Mouse (Mus musculus) neural tube, embryonic 14.5 days (tissue): ENCODE measurements around the gene Pbp2. TPM values are rescaled to one million over a fixed set of nuclear protein-coding genes. Genes with fewer than 3 reads are reported as not detected.

Source experiments
- ATAC-seq: fragments of 200-750 bp; cut with Nextera tagmentation; 2 replicates; pipeline ENCODE4 v1.8.0; 2017; ENCODE audit warnings: low read depth, mild to moderate bottlenecking, moderate TSS enrichment, moderate library complexity
- H3K27ac ChIP-seq: fragments of 300-500 bp; sonication (generic); 2 replicates; pipeline ENCODE4 v1.5.1; 2014; ENCODE audit warnings: low read depth, mild to moderate bottlenecking, control low read depth, low read length, moderate library complexity, mixed read lengths
- H3K27me3 ChIP-seq: fragments of 300-500 bp; sonication (generic); 2 replicates; pipeline ENCODE4 v1.6.1; 2014; ENCODE audit warnings: low read length; ENCODE audit not compliant: control insufficient read depth, insufficient read depth
- H3K36me3 ChIP-seq: fragments of 300-500 bp; sonication (generic); 2 replicates; pipeline ENCODE4 v1.6.1; 2014; ENCODE audit warnings: low read length, mixed read lengths; ENCODE audit not compliant: control insufficient read depth, insufficient read depth
- H3K4me1 ChIP-seq: fragments of 300-500 bp; sonication (generic); 2 replicates; pipeline ENCODE4 v1.6.1; 2014; ENCODE audit warnings: low read length; ENCODE audit not compliant: control insufficient read depth, insufficient read depth
- H3K4me2 ChIP-seq: fragments of 300-500 bp; sonication (generic); 2 replicates; pipeline ENCODE4 v1.6.1; 2014; ENCODE audit warnings: mild to moderate bottlenecking, low read depth, low read length, control low read depth
- H3K4me3 ChIP-seq: fragments of 300-500 bp; sonication (generic); 2 replicates; pipeline ENCODE4 v1.5.1; 2014; ENCODE audit warnings: low read depth, low read length, control low read depth, mixed read lengths
- H3K9ac ChIP-seq: fragments of 300-500 bp; sonication (generic); replicated peaks from 2 replicates; pipeline ENCODE4 v1.6.1; 2014; ENCODE audit warnings: low read depth, mild to moderate bottlenecking, control low read depth, low read length, mixed read lengths
- H3K9me3 ChIP-seq: fragments of 300-500 bp; sonication (generic); 2 replicates; pipeline ENCODE4 v1.6.1; 2016; ENCODE audit warnings: low read length; ENCODE audit not compliant: control insufficient read depth
- WGBS: fragments of 180-500 bp; shearing (Covaris S2); extraction: QIAGEN DNeasy Blood & Tissue Kit; methylation state at CpG from one replicate; pipeline ENCODE4 v1.1.7; 2014; 5-methylcytosine and 5-hydroxymethylcytosine counted together
- polyA plus RNA-seq: library from polyadenylated mRNA; unstranded; fragments of >200 nt; fragmentation: Nextera tagmentation; extraction: Ambion mirVana; gene quantifications from 2 replicates; pipeline ENCODE4 v1.2.1, GENCODE M21; 2014

The Pbp2 gene
- polyA plus RNA-seq, 1 experiment from 2014 or later, result 0.58 TPM

DNA sequence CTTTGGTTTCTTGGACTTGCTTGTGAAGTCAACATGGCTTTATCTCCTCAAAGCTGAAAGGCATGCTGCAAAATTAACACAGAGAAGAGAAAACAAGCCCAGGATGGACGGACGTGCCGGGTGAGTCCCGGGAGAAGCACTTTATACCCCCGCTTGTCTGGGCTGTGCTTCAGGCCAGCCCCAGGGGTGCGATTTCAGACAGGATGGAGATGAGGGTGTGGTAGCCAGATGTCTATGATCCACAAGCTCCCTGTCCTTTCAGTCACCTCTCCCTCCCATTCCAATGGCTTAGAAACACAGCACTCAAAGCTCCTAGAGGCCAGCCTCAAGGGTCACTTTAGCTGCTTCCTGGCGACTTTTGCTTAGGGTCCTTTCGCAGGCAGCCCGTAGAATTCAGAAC, 3.8 kb upstream of the Pbp2 start:
- Histone ChIP-seq H3K27ac (no peak overlapping the region), H3K4me2 (no peak overlapping the region), H3K9me3 (no peaks in the 10 kb centered on the region), H3K27me3 (no peaks in the 10 kb centered on the region), H3K4me3 (no peak overlapping the region), H3K36me3 (no peaks in the 10 kb centered on the region), H3K4me1 (no peaks in the 10 kb centered on the region), H3K9ac (no peak overlapping the region)
- WGBS, result 66% methylated on average over 9 of the region's 9 CpGs
- ATAC-seq, result no peak

DNA sequence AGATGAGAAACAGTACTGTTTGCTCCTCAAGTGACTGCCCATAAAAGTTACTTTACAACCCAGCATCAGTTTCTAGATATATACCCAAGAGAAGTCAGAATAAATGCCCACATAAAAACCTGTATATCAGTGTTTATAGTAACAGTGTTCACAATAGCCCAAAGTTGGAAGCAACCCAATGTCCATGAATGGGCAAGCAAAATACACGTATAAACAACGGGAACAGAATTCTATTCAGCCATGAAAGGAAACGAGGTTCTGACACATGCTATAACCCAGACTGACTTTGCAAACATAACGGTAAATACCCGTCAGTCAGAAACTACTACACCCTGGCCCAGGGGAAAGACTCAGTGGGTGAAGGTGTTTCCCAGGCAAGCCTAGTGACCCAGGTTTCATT, 1.8 kb upstream of the Pbp2 start:
- H3K4me2 ChIP-seq, result no peak overlapping the region
- no peaks in the 10 kb centered on the region for H3K4me1 ChIP-seq
- H3K4me3 ChIP-seq, result no peak overlapping the region
- no peak overlapping the region for H3K27ac ChIP-seq
- H3K9ac ChIP-seq, result no peak overlapping the region
- no peak for ATAC-seq
- H3K9me3 ChIP-seq, result no peaks in the 10 kb centered on the region
- WGBS, result 80% methylated on average over 5 of the region's 5 CpGs
- H3K36me3 ChIP-seq, result no peaks in the 10 kb centered on the region
- no peaks in the 10 kb centered on the region for H3K27me3 ChIP-seq

DNA sequence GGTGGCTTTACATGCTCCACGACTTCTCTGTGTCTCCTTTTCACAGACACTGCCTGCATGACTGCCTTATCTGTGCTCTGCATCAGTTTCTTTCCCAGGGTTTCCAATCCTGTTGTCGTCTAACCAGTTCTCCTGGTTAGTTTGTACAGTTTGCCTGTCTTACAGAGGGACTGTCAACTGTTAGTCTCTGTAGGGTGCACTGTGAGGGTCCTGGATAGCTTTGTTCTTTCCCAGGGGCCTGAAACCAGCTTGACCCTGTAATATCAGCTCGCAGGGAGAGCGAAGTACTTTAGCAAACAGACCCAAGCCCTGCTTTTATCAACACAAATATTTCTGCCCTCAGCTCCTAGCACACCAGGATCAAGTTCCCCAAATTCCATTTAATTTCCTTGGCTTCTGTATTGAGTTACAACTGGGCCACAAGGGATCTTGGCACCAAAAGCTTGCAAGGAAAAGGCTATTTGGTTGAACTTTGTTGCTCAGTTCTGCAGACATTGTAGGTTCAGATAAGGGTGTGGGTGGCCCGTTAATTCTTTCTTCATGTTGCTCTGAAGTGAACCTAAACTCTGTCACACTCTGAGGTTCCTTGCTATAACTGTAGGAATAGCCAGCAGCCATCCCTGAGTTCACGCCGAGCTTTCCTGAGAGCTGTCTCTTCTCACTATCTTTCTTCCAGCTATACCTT, 5.5 kb downstream of the Pbp2 start:
- 77% methylated on average over 7 of the region's 7 CpGs for WGBS

DNA sequence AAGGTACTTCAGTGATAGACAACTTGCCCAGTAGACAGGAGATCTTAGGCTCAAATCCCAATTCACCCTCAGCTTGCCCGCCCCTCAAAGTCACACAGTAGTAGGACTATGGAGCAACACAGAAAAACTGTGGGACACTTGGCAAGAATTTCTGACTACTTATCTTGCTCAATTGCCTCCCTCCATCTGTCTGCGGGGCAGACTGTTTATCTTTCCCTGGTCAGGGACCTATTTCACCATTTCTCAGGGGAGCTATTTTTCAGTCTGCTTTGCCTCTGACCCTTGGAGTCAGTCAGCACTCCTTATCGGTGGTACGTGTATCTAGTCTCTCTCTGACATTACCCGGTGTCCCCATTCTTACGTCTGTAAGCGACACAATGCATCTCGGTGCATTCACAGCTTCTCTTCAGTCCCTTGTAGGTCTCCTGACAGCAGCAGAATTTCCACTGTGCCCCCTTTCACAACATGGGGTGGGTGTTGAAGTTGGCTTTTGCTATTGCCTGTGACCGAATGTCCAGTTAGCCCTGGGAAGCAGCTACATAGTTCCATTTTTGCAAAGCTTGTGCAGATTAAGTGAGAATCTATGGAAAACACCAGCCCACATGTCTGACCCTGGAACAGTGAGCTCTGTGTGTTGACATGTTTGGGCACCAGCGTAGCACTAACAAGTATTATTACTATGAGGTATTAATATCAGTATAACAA, 7.6 kb downstream of the Pbp2 start:
- H3K4me1 ChIP-seq, result no peaks in the 10 kb centered on the region
- no peaks in the 10 kb centered on the region for H3K9me3 ChIP-seq
- no peak overlapping the region for H3K4me2 ChIP-seq
- no peak overlapping the region for H3K9ac ChIP-seq
- WGBS, result 78% methylated on average over 10 of the region's 10 CpGs
- H3K27ac ChIP-seq, result no peak overlapping the region
- H3K4me3 ChIP-seq, result no peak overlapping the region
- H3K27me3 ChIP-seq, result no peaks in the 10 kb centered on the region
- H3K36me3 ChIP-seq, result no peaks in the 10 kb centered on the region
- no peak for ATAC-seq

More for the DNA sequence above, 5.5 kb downstream of the Pbp2 start:
- Histone ChIP-seq H3K27ac (no peak overlapping the region), H3K9me3 (no peaks in the 10 kb centered on the region), H3K36me3 (no peaks in the 10 kb centered on the region), H3K4me1 (no peaks in the 10 kb centered on the region), H3K4me2 (no peak overlapping the region), H3K9ac (no peak overlapping the region), H3K27me3 (no peaks in the 10 kb centered on the region), H3K4me3 (no peak overlapping the region)
- no peak for ATAC-seq

DNA sequence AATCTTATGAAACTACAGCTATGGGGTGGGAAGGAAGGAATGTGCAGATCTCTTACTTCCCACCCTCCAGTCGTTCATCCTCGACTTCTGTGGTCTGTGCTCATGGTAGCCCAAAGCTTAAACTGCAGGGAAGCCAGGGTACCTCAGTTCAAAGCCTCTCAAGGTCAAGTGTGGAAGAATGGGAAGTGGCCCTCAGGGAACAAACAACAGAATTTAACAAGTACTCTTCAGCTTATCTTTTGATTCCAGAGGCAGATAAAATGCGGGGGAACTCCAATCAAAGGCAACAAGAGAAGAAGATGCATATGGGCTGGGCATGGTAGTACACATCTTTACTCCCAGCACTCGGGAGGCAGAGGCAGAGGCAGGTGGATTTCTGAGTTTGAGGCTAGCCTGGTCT, 9.7 kb downstream of the Pbp2 start:
- no peak overlapping the region for H3K4me3 ChIP-seq
- no peaks in the 10 kb centered on the region for H3K27me3 ChIP-seq
- no peak overlapping the region for H3K9ac ChIP-seq
- H3K4me2 ChIP-seq, result no peak overlapping the region
- H3K27ac ChIP-seq, result no peak overlapping the region
- H3K36me3 ChIP-seq, result no peaks in the 10 kb centered on the region
- no peak for ATAC-seq
- 90% methylated on average over 4 of the region's 4 CpGs for WGBS
- no peaks in the 10 kb centered on the region for H3K9me3 ChIP-seq
- no peaks in the 10 kb centered on the region for H3K4me1 ChIP-seq

DNA sequence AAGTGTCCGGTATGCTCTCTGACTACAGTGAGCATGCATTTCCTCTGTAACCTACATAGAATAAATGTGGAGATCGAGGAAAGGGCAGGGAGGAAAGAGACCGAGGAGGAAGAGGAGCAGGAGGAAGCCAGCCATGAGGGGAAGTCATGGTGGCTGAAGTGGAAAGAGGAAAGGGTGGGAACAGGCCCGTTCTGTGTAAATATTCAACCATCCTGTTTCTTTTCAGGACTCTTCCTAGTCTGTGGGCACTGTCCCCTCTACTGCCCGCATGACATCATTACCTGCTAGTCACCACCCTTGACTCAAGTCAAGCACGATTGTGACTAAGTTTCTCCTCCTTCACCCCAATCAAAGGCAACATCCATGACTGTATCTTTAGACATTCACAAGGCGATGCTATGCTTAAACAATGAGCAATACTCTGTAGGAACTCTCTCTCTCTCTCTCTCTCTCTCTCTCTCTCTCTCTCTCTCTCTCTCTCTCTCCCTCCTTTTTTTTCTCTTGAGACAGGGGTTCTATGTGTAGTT, 11.1 kb downstream of the Pbp2 start:
- H3K27ac ChIP-seq, result no peak overlapping the region
- no peak overlapping the region for H3K9ac ChIP-seq
- no peak overlapping the region for H3K4me2 ChIP-seq
- no peaks in the 10 kb centered on the region for H3K9me3 ChIP-seq
- H3K36me3 ChIP-seq, result no peaks in the 10 kb centered on the region
- H3K4me3 ChIP-seq, result no peak overlapping the region
- ATAC-seq, result no peak
- no peaks in the 10 kb centered on the region for H3K27me3 ChIP-seq
- H3K4me1 ChIP-seq, result no peaks in the 10 kb centered on the region
- WGBS, result 86% methylated on average over 7 of the region's 7 CpGs

DNA sequence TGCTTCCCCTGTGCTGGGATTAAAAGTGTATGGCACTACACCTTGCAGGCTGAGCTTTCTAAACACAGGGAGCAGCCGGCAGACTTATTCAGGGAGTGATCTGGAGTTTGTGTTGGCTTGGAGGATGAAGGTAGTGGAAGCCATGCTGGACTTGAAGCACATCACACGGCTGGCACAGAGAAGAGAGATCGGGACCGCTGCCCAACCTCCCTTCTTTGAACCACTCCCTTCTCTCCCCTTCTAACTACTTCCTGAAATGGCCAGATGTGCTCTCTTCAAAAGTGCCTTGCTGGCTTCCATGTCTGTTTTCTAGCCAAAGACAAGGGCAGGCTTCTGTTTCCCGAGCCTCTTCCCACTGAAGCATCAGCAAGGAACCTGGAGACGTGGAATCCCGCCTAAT, 12.6 kb downstream of the Pbp2 start:
- Histone ChIP-seq H3K4me3 (no peak overlapping the region), H3K4me2 (no peak overlapping the region), H3K4me1 (no peaks in the 10 kb centered on the region), H3K27me3 (no peaks in the 10 kb centered on the region), H3K9ac (no peak overlapping the region), H3K9me3 (no peaks in the 10 kb centered on the region), H3K27ac (no peak overlapping the region), H3K36me3 (no peaks in the 10 kb centered on the region)
- WGBS, result 87% methylated on average over 7 of the region's 7 CpGs
- no peak for ATAC-seq

DNA sequence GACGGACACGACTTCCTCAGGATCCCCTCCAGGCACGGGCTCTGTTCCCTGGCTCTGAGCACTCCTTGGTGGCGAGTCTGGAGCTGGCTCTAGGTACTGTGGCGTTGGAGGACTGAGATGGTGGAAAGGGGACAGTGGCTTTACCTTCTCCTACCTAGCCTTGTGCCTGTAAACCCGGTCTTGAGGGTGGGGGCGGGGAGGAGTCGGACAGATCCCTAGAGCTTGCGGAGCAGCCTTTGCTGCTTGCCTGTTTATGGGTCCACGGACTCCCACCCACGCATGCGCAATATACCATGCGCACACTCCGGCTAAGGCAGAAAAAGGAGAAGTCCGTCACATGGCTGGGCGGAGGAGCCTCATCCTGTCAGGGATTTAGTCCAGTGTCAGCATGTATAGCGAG, 13.9 kb downstream of the Pbp2 start:
- Histone ChIP-seq H3K4me2 (no peak overlapping the region), H3K27me3 (no peaks in the 10 kb centered on the region), H3K27ac (no peak overlapping the region), H3K9ac (no peak overlapping the region), H3K9me3 (no peaks in the 10 kb centered on the region), H3K36me3 (no peaks in the 10 kb centered on the region), H3K4me1 (no peaks in the 10 kb centered on the region), H3K4me3 (no peak overlapping the region)
- ATAC-seq, result no peak
- 84% methylated on average over 17 of the region's 17 CpGs for WGBS

DNA sequence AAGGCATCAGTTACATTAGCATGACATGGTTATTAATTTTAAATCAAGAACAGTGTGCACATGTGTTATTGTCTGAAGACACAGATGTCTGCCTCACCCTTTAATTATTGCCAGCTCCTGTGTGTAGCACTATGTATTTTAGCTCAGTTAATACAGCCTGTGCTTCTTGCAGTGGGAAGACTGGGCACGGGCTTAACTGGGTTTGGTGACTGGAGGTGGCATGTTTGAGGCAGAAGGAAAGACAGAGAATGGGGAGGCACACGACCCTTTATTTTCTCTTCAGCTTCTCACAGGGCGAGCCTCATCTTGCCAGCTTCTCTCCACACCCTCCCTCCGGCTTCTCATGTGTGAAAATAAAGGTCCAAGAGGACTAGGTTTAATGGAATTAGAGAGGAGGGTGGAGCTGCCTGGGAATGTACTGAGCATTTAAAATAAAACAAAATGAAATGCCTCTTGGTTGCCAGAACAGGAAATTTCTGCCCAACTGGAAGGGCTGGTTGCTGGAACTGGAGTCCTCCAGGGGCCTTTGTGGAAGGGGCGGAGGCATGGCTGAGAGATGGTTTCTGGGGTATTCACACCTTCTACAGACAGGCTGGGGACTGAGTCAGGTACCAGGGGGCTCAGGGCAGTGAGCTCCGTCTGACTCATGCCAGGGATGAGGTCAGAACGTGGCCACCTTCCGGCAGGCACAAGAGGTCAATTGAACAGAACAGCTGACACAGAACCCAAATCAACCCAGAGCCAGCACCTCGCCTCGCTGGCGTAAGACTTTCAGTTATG, 14.9 kb downstream of the Pbp2 start:
- 78% methylated on average over 11 of the region's 11 CpGs for whole genome bisulfite sequencing

More for the DNA sequence above, 14.9 kb downstream of the Pbp2 start:
- no peak overlapping the region for H3K9ac ChIP-seq
- H3K9me3 ChIP-seq, result no peaks in the 10 kb centered on the region
- H3K27ac ChIP-seq, result no peak overlapping the region
- no peaks in the 10 kb centered on the region for H3K4me1 ChIP-seq
- no peaks in the 10 kb centered on the region for H3K27me3 ChIP-seq
- no peak overlapping the region for H3K4me3 ChIP-seq
- ATAC-seq, result no peak
- no peak overlapping the region for H3K4me2 ChIP-seq
- no peaks in the 10 kb centered on the region for H3K36me3 ChIP-seq
